Mouse (Mus musculus) layer of hippocampus, postnatal 10 days (tissue): Measurements from ENCODE around the gene Ackr3. TPM values are rescaled to one million over a fixed set of nuclear protein-coding genes. Genes with fewer than 3 reads are reported as not detected.

Experiments used
- DNase-seq, 2 experiments: peaks; one replicate each; pipeline ENCODE4 v3.0.0; 2021; ENCODE audit warnings: low spot score in 2 of 2
- total RNA-seq, 2 experiments: library from RNA; stranded (reverse); gene quantifications; 2 replicates each; pipeline ENCODE4 v1.2.3; 2021

Ackr3 gene
- total RNA-seq, 2 experiments from 2014 or later: 8.4 to 8.5 TPM

- DNase-seq: no peak
These were observed 24.0 kb downstream of the Ackr3 start for GRCm38 (mm10) chr1:90227684-90228322.

- no peak for DNase-seq
These were observed 24.5 kb downstream of the Ackr3 start for GRCm38 (mm10) chr1:90228323-90228697.

GRCm38 (mm10) chr1:90230611-90231010, 26.8 kb downstream of the Ackr3 start:
- no peak for DNase-seq

- no peak for DNase-seq
These were observed 28.1 kb downstream of the Ackr3 start for GRCm38 (mm10) chr1:90231591-90232490.

- DNase-seq: peak in 1 of 2 experiments; percentile 51
These were observed 28.7 kb downstream of the Ackr3 start for GRCm38 (mm10) chr1:90232491-90232885.

GRCm38 (mm10) chr1:90234620-90235054, 30.9 kb downstream of the Ackr3 start:
- no peak for DNase-seq

GRCm38 (mm10) chr1:90236640-90237039, 32.9 kb downstream of the Ackr3 start:
- no peak for DNase-seq

- DNase-seq: no peak
These were observed 34.5 kb downstream of the Ackr3 start for GRCm38 (mm10) chr1:90238095-90238888.

- no peak for DNase-seq
These were observed 35.8 kb downstream of the Ackr3 start for GRCm38 (mm10) chr1:90239336-90240225.

- no peak for DNase-seq
These were observed 36.5 kb downstream of the Ackr3 start for GRCm38 (mm10) chr1:90240287-90240686.

GRCm38 (mm10) chr1:90242444-90242989, 38.7 kb downstream of the Ackr3 start:
- no peak for DNase-seq

GRCm38 (mm10) chr1:90244537-90244936, 40.8 kb downstream of the Ackr3 start:
- DNase-seq: no peak

GRCm38 (mm10) chr1:90245533-90245932, 41.8 kb downstream of the Ackr3 start:
- no peak for DNase-seq

GRCm38 (mm10) chr1:90246035-90246434, 42.3 kb downstream of the Ackr3 start:
- DNase-seq: no peak

GRCm38 (mm10) chr1:90246800-90247199, 43.0 kb downstream of the Ackr3 start:
- DNase-seq: no peak

GRCm38 (mm10) chr1:90247234-90247633, 43.5 kb downstream of the Ackr3 start:
- no peak for DNase-seq

GRCm38 (mm10) chr1:90247756-90248541, 44.2 kb downstream of the Ackr3 start:
- no peak for DNase-seq

- no peak for DNase-seq
These were observed 45.4 kb downstream of the Ackr3 start for GRCm38 (mm10) chr1:90248966-90249735.

- no peak for DNase-seq
These were observed 46.6 kb downstream of the Ackr3 start for GRCm38 (mm10) chr1:90250419-90250818.
